In the genomic region with DNA sequence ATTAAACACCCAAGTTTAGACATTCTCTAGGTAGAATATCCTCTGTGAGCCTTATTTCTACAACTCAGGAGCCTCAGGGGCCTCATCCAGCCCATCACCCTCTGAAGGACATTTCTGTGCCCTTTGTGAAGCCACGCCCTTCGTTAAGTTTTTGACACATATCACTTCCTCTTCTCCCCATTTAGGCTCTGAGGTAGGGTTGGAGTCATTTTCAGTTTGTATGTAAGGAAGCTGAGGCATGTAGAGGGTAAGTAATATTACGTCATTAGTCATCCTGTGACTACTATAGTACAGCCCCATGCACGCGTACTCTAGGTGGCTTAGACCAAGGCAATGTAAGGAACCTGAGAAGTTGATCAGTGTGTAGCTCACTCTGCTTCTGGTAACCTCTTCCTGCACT, we compare ENCODE assay signal across 27 mouse cellular contexts.
A peak's percentile ranks its signal among the peaks of the same experiment; 100 is the strongest.
DNase-seq lines count a peak whose midpoint lies in the region; ATAC-seq lines count a peak whose summit lies in the region.
"Had no signal": no experiment of that assay in that cellular context is flagged by ENCODE, and none has a peak within 500 bp of the region (broad histone marks: within the 10 kb centered on the region; RNA-seq: fewer than 3 reads in every experiment).

No protein-coding gene starts in this region.

- 0 out of 2 replicates have a peak, but pooled peaks cover 3% of the 10 kb centered on the region for H3K4me1 ChIP-seq in forebrain, embryonic 11.5 days (replicated peaks; ENCODE audit: control insufficient read depth, insufficient read depth, low read length)
- peaks cover 12% of the 10 kb centered on the region for H3K4me1 ChIP-seq in forebrain, embryonic 10.5 days
- no peaks in the 10 kb centered on the region for H3K4me1 ChIP-seq in liver, embryonic 11.5 days (replicated peaks; ENCODE audit: control insufficient read depth, insufficient read depth, low read length)
- no peaks in the 10 kb centered on the region for H3K4me1 ChIP-seq in kidney, embryonic 16.5 days (ENCODE audit: insufficient read depth, low read length)
- H3K4me1 ChIP-seq: embryonic facial prominence, embryonic 15.5 days had no signal

- no peak for ATAC-seq in forebrain, embryonic 11.5 days (replicated peaks; ENCODE audit: low FRiP score)
- peak; percentile 63 for ATAC-seq in megakaryocyte progenitor cell, adult 5-6 weeks (replicated peaks; ENCODE audit: poor library complexity)
- ATAC-seq in liver, embryonic 11.5 days (replicated peaks; ENCODE audit: low FRiP score) = no peak
- ATAC-seq in kidney, embryonic 16.5 days (ENCODE audit: low FRiP score, low TSS enrichment) = no peak
- ATAC-seq: forebrain, embryonic 13.5 days; forebrain, embryonic 16.5 days; hindbrain, postnatal 0 days; inflammation-experienced regulatory T-cells, adult 6 months; intestine, embryonic 16.5 days had no signal

- no peak overlapping the region for H3K4me2 ChIP-seq in forebrain, embryonic 11.5 days (ENCODE audit: low read depth, low read length, severe bottlenecking)
- no peak overlapping the region for H3K4me2 ChIP-seq in liver, embryonic 11.5 days
- H3K4me2 ChIP-seq in kidney, embryonic 16.5 days (replicated peaks; ENCODE audit: low read depth, low read length) = no peak overlapping the region
- H3K4me2 ChIP-seq: embryonic facial prominence, embryonic 12.5 days; embryonic facial prominence, embryonic 15.5 days; forebrain, embryonic 13.5 days; heart, embryonic 13.5 days; hindbrain, embryonic 14.5 days had no signal

- no peaks in the 10 kb centered on the region for H3K9me3 ChIP-seq in forebrain, embryonic 11.5 days (ENCODE audit: control insufficient read depth, low read length)
- H3K9me3 ChIP-seq in forebrain, embryonic 10.5 days = peaks cover 6% of the 10 kb centered on the region; the same call in 1 of the 2 replicates
- no peaks in the 10 kb centered on the region for H3K9me3 ChIP-seq in liver, embryonic 11.5 days (ENCODE audit: control insufficient read depth, low read length)
- H3K9me3 ChIP-seq in kidney, embryonic 16.5 days (ENCODE audit: low read length) = 0 out of 2 replicates have a peak, but pooled peaks cover 3% of the 10 kb centered on the region
- H3K9me3 ChIP-seq: embryonic facial prominence, embryonic 12.5 days; embryonic facial prominence, embryonic 15.5 days; heart, embryonic 10.5 days; heart, embryonic 13.5 days had no signal

- H3K27me3 ChIP-seq in forebrain, embryonic 11.5 days (ENCODE audit: control insufficient read depth, insufficient read depth, low read length) = no peaks in the 10 kb centered on the region
- no peaks in the 10 kb centered on the region for H3K27me3 ChIP-seq in forebrain, embryonic 10.5 days (ENCODE audit: poor library complexity, severe bottlenecking)
- H3K27me3 ChIP-seq in liver, embryonic 11.5 days (replicated peaks; ENCODE audit: control insufficient read depth, insufficient read depth, low read length) = no peaks in the 10 kb centered on the region
- H3K27me3 ChIP-seq in kidney, embryonic 16.5 days (ENCODE audit: insufficient read depth, low read length) = no peaks in the 10 kb centered on the region
- H3K27me3 ChIP-seq: embryonic facial prominence, embryonic 12.5 days; embryonic facial prominence, embryonic 15.5 days; forebrain, embryonic 13.5 days; heart, embryonic 13.5 days had no signal

- DNase-seq in forebrain, embryonic 11.5 days (ENCODE audit: low spot score) = peak; percentile 18
- DNase-seq in forebrain, embryonic 10.5 days (ENCODE audit: extremely low spot score, low spot score) = no peak
- peak; percentile 1 for DNase-seq in c-Kit-positive CD71-negative TER-119-negative erythroid progenitor cells, embryonic 14.5 days (ENCODE audit: low read depth)
- DNase-seq in liver, embryonic 11.5 days (ENCODE audit: low spot score) = no peak
- DNase-seq: adrenal gland, adult 2 months; adrenal gland, postnatal 14 days; B cell, adult 2 months; cerebellum, adult 2 months; cerebellum, adult 9-11 months; cerebellum, postnatal 25 days; gastrocnemius, postnatal 10 days; gastrocnemius, postnatal 36 days; heart, adult 18-20 months; heart, postnatal 14 days; heart, postnatal 4 days had no signal

- 100% methylated on average over 5 of the region's 5 CpGs for WGBS in forebrain, embryonic 11.5 days
- whole genome bisulfite sequencing in forebrain, embryonic 10.5 days = 97% methylated on average over 5 of the region's 5 CpGs
- WGBS in liver, embryonic 11.5 days = 72% methylated on average over 5 of the region's 5 CpGs
- over 99% methylated on average over 5 of the region's 5 CpGs for WGBS in kidney, embryonic 16.5 days

- H3K4me3 ChIP-seq in forebrain, embryonic 11.5 days (ENCODE audit: low read depth, low read length) = no peak overlapping the region
- H3K4me3 ChIP-seq in forebrain, embryonic 10.5 days = no peak overlapping the region
- no peak overlapping the region for H3K4me3 ChIP-seq in liver, embryonic 11.5 days (ENCODE audit: low read depth, low read length)
- H3K4me3 ChIP-seq in kidney, embryonic 16.5 days (ENCODE audit: low read length) = no peak overlapping the region
- H3K4me3 ChIP-seq: embryonic facial prominence, embryonic 12.5 days; embryonic facial prominence, embryonic 15.5 days; forebrain, embryonic 13.5 days; heart, embryonic 10.5 days; heart, embryonic 13.5 days had no signal

- H3K9ac ChIP-seq in forebrain, embryonic 11.5 days (ENCODE audit: low read length) = no peak overlapping the region
- H3K9ac ChIP-seq in liver, embryonic 11.5 days (ENCODE audit: low read depth, low read length) = no peak overlapping the region
- H3K9ac ChIP-seq in kidney, embryonic 16.5 days (replicated peaks; ENCODE audit: low read length) = no peak overlapping the region
- H3K9ac ChIP-seq: embryonic facial prominence, embryonic 12.5 days; embryonic facial prominence, embryonic 15.5 days; forebrain, embryonic 13.5 days; heart, embryonic 13.5 days; hindbrain, embryonic 14.5 days had no signal

- no peaks in the 10 kb centered on the region for H3K36me3 ChIP-seq in forebrain, embryonic 11.5 days (ENCODE audit: control insufficient read depth, insufficient read depth, low read length)
- H3K36me3 ChIP-seq in forebrain, embryonic 10.5 days (replicated peaks) = peaks cover 3% of the 10 kb centered on the region; the same call in 1 of the 2 replicates
- H3K36me3 ChIP-seq in liver, embryonic 11.5 days (ENCODE audit: control insufficient read depth, insufficient read depth, low read length) = no peaks in the 10 kb centered on the region
- H3K36me3 ChIP-seq in kidney, embryonic 16.5 days (ENCODE audit: insufficient read depth, low read length) = no peaks in the 10 kb centered on the region
- H3K36me3 ChIP-seq: embryonic facial prominence, embryonic 12.5 days; embryonic facial prominence, embryonic 15.5 days; heart, embryonic 10.5 days; heart, embryonic 13.5 days had no signal

- no peak overlapping the region for H3K27ac ChIP-seq in forebrain, embryonic 11.5 days (ENCODE audit: low read depth, low read length)
- no peak overlapping the region for H3K27ac ChIP-seq in forebrain, embryonic 10.5 days
- no peak overlapping the region for H3K27ac ChIP-seq in liver, embryonic 11.5 days (ENCODE audit: low read depth, low read length)
- H3K27ac ChIP-seq in kidney, embryonic 16.5 days (ENCODE audit: low read length) = no peak overlapping the region
- H3K27ac ChIP-seq: embryonic facial prominence, embryonic 12.5 days; embryonic facial prominence, embryonic 15.5 days; forebrain, embryonic 13.5 days; heart, embryonic 10.5 days; heart, embryonic 13.5 days; hindbrain, embryonic 14.5 days; hindbrain, postnatal 0 days had no signal

Comparison
In these comparisons a context has a peak if more than half of its experiments do, and no peak if none do; other contexts are left out.
1. DNase-seq: peak in forebrain, embryonic 11.5 days (single experiment) and c-Kit-positive CD71-negative TER-119-negative erythroid progenitor cells, embryonic 14.5 days (single experiment); none in forebrain, embryonic 10.5 days (single experiment) and liver, embryonic 11.5 days (single experiment).